Mouse (Mus musculus): ENCODE data around the gene Wwc1. TPM values are rescaled to one million over a fixed set of nuclear protein-coding genes. Genes with fewer than 3 reads are reported as not detected.

Wwc1 gene
- polyA plus RNA-seq, 1 experiment from 2014 or later = 8.5 TPM

DNA sequence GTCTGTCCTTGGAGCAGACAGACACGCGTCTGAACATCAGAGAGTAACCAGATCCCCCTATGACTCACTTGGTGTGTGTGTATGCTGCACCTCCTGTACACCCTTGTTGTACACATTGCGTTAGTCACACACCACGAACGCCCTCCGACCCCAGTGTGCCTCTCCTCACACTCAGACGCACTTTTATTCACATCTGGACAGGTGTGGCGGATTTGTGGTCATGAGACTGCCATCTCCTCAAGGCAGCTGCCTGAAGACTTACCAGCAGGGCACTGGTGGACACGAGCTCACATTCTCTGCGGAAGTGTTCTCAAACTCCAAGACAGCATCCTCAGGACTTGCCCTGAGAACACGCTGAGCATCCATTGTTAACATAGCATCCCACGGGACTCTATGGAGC, 17.7 kb upstream of the Wwc1 start:
- no peak overlapping the region for H3K9ac ChIP-seq (ENCODE audit: low read length)
- ATAC-seq (ENCODE audit: low FRiP score) = no peak
- no peak overlapping the region for H3K27ac ChIP-seq (ENCODE audit: low read depth, low read length)
- H3K27me3 ChIP-seq (ENCODE audit: control insufficient read depth, insufficient read depth, low read length) = no peaks in the 10 kb centered on the region
- WGBS = 83% methylated on average over 12 of the region's 12 CpGs
- H3K4me2 ChIP-seq = no peak overlapping the region
- H3K9me3 ChIP-seq (ENCODE audit: control insufficient read depth, low read length) = no peaks in the 10 kb centered on the region
- H3K4me3 ChIP-seq (ENCODE audit: low read depth, low read length) = no peak overlapping the region
- no peak for DNase-seq (ENCODE audit: low spot score, missing footprints)
- H3K36me3 ChIP-seq (ENCODE audit: control insufficient read depth, insufficient read depth, low read length) = no peaks in the 10 kb centered on the region
- H3K4me1 ChIP-seq (ENCODE audit: control insufficient read depth, insufficient read depth, low read length) = peaks cover 19% of the 10 kb centered on the region

DNA sequence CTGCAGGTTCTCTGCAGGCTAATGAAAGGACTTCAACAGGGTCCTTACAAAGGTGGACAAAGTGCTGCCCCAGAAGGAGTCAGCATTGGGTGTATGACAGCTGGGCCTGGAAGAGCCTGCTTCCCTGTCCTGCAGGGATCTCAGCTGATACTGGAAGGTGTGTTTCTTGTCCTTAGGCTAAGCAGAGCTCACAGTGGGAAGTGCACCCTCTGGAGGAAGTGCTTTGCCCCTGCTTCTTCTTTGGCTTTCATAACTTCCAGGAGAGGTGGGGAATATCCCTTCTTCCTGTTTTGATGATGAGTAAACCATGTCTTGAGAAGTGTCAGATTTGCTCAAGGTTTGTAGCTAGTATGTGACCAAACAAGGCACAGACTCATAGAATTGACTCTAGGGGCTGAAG, 15.0 kb upstream of the Wwc1 start:
- Histone ChIP-seq H3K9ac (ENCODE audit: low read length) (no peak overlapping the region), H3K4me1 (ENCODE audit: control insufficient read depth, insufficient read depth, low read length) (peaks cover 6% of the 10 kb centered on the region), H3K27ac (ENCODE audit: low read depth, low read length) (no peak overlapping the region), H3K27me3 (ENCODE audit: control insufficient read depth, insufficient read depth, low read length) (no peaks in the 10 kb centered on the region), H3K4me3 (ENCODE audit: low read depth, low read length) (no peak overlapping the region), H3K36me3 (ENCODE audit: control insufficient read depth, insufficient read depth, low read length) (no peaks in the 10 kb centered on the region), H3K9me3 (ENCODE audit: control insufficient read depth, low read length) (no peaks in the 10 kb centered on the region), H3K4me2 (no peak overlapping the region)
- DNase-seq (ENCODE audit: low spot score, missing footprints) (no peak), ATAC-seq (ENCODE audit: low FRiP score) (no peak)

DNA sequence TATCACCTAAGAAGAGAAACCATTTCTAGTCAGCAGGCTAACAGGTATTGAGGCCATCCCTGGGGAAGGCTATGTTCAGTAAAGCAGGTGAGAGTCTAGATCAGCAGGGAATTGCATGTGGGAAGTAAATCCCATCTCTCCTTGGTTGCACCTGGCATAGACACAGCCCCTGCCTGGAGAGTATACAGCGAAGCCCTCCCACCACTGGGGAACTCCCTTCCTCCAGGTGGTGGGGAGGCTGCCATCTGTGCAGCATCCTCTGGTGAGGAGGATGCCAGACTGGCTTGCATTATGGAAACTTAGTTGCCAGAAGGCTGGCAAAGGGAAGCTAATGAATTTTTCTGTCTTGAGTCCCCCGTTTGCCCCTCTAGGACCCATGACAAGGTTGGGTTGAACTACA, 11.5 kb upstream of the Wwc1 start:
- H3K9me3 ChIP-seq (ENCODE audit: control insufficient read depth, low read length) = no peaks in the 10 kb centered on the region
- H3K4me1 ChIP-seq (ENCODE audit: control insufficient read depth, insufficient read depth, low read length) = no peaks in the 10 kb centered on the region
- ATAC-seq (ENCODE audit: low FRiP score) (no peak), DNase-seq (ENCODE audit: low spot score, missing footprints) (no peak)
- H3K9ac ChIP-seq (ENCODE audit: low read length) = no peak overlapping the region
- WGBS = 85% methylated on average over 2 of the region's 2 CpGs
- H3K4me2 ChIP-seq = no peak overlapping the region
- H3K36me3 ChIP-seq (ENCODE audit: control insufficient read depth, insufficient read depth, low read length) = no peaks in the 10 kb centered on the region
- H3K27me3 ChIP-seq (ENCODE audit: control insufficient read depth, insufficient read depth, low read length) = no peaks in the 10 kb centered on the region
- H3K4me3 ChIP-seq (ENCODE audit: low read depth, low read length) = no peak overlapping the region
- no peak overlapping the region for H3K27ac ChIP-seq (ENCODE audit: low read depth, low read length)

DNA sequence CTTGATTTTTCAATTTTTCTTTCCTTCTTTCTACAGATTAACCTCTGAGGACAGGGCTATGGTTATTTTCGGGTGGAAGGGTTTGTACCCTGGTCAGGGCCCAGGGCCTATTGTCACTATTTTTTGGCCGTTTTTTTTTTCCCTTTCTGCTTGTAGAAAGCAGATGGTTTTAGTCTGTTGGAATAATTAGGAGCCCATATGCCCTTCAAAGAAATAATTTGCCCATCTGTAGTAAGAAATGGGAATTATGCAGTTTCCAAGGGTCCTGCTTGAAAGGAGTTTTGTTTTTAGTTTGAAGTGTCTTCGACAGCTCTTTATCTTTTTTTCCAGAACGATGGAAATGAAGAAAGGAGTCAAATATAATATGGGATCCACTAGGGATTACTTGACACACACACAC, 9.6 kb upstream of the Wwc1 start:
- Histone ChIP-seq H3K9me3 (ENCODE audit: control insufficient read depth, low read length) (no peaks in the 10 kb centered on the region), H3K36me3 (ENCODE audit: control insufficient read depth, insufficient read depth, low read length) (no peaks in the 10 kb centered on the region), H3K4me1 (ENCODE audit: control insufficient read depth, insufficient read depth, low read length) (no peaks in the 10 kb centered on the region), H3K4me2 (no peak overlapping the region), H3K27me3 (ENCODE audit: control insufficient read depth, insufficient read depth, low read length) (no peaks in the 10 kb centered on the region), H3K27ac (ENCODE audit: low read depth, low read length) (no peak overlapping the region), H3K4me3 (ENCODE audit: low read depth, low read length) (no peak overlapping the region), H3K9ac (ENCODE audit: low read length) (no peak overlapping the region)
- ATAC-seq (ENCODE audit: low FRiP score) (no peak), DNase-seq (ENCODE audit: low spot score, missing footprints) (peak; percentile 23)
- WGBS = 68% methylated on average over 4 of the region's 4 CpGs

DNA sequence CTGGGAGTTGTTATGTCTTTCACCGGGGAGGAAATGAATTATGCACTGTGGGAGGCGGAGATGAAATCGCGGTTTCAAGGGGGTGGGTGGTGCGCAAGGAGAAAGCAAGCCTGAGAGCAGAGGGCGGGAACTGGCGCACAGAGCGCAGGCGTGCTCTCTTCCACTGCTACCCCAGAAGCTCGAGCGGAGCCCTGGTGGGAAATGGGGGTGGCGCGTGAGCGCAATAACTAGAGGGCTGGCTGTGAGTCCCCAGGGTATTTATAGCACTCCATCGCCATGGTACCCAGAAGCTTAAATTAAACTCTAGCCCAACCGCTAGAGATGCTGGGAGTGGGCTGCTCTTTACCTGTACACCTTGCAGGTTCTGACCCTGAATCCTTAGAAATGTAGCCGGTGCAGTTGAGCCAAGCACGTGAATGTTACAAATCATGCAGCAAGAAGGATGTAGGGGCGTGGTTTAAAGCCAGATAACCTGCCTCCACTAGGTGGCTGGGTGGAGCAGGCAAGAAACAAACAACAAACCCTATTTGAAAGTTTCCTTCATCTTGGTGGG, 5.6 kb upstream of the Wwc1 start:
- H3K4me2 ChIP-seq = peak overlapping the region; percentile 32
- H3K27me3 ChIP-seq (ENCODE audit: control insufficient read depth, insufficient read depth, low read length) = no peaks in the 10 kb centered on the region
- peak overlapping the region; percentile 2; the same call in 1 of the 2 replicates for H3K4me3 ChIP-seq (ENCODE audit: low read depth, low read length)
- no peaks in the 10 kb centered on the region for H3K4me1 ChIP-seq (ENCODE audit: control insufficient read depth, insufficient read depth, low read length)
- ATAC-seq (ENCODE audit: low FRiP score) = peak; percentile 65; the same call in 1 of the 2 replicates
- H3K36me3 ChIP-seq (ENCODE audit: control insufficient read depth, insufficient read depth, low read length) = no peaks in the 10 kb centered on the region
- H3K27ac ChIP-seq (ENCODE audit: low read depth, low read length) = no peak overlapping the region
- 2% methylated on average over 19 of the region's 19 CpGs for WGBS
- no peaks in the 10 kb centered on the region for H3K9me3 ChIP-seq (ENCODE audit: control insufficient read depth, low read length)
- H3K9ac ChIP-seq (ENCODE audit: low read length) = 0 out of 2 replicates have a peak overlapping the region, but pooled peaks have one; percentile 17
- DNase-seq (ENCODE audit: low spot score, missing footprints) = peak; percentile 90

DNA sequence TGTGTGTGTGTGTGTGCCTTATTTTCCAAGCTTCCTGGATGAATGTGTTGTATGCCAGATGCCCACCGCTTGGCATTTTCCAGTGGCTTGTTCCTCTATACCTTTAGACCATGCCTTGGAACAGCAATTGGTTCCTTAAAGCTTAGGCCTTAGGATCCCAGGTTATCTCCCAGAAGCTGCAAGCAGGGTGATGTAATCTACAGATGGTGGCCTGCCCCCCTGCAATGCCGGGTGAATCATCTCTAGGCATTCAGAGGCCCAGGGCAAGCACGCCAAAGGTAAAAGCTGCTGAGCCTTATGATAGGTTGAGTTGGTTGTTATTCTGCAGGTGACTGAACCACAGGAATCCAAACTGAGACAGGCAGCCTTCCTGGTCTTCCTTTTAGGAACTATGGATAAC, 2.4 kb upstream of the Wwc1 start:
- H3K4me2 ChIP-seq = no peak overlapping the region
- no peaks in the 10 kb centered on the region for H3K36me3 ChIP-seq (ENCODE audit: control insufficient read depth, insufficient read depth, low read length)
- DNase-seq (ENCODE audit: low spot score, missing footprints) (no peak), ATAC-seq (ENCODE audit: low FRiP score) (no peak)
- H3K27me3 ChIP-seq (ENCODE audit: control insufficient read depth, insufficient read depth, low read length) = peaks cover 6% of the 10 kb centered on the region
- H3K4me1 ChIP-seq (ENCODE audit: control insufficient read depth, insufficient read depth, low read length) = peaks cover 12% of the 10 kb centered on the region
- no peaks in the 10 kb centered on the region for H3K9me3 ChIP-seq (ENCODE audit: control insufficient read depth, low read length)
- H3K9ac ChIP-seq (ENCODE audit: low read length) = no peak overlapping the region
- H3K27ac ChIP-seq (ENCODE audit: low read depth, low read length) = no peak overlapping the region
- 88% methylated on average over 3 of the region's 3 CpGs for WGBS
- no peak overlapping the region for H3K4me3 ChIP-seq (ENCODE audit: low read depth, low read length)

DNA sequence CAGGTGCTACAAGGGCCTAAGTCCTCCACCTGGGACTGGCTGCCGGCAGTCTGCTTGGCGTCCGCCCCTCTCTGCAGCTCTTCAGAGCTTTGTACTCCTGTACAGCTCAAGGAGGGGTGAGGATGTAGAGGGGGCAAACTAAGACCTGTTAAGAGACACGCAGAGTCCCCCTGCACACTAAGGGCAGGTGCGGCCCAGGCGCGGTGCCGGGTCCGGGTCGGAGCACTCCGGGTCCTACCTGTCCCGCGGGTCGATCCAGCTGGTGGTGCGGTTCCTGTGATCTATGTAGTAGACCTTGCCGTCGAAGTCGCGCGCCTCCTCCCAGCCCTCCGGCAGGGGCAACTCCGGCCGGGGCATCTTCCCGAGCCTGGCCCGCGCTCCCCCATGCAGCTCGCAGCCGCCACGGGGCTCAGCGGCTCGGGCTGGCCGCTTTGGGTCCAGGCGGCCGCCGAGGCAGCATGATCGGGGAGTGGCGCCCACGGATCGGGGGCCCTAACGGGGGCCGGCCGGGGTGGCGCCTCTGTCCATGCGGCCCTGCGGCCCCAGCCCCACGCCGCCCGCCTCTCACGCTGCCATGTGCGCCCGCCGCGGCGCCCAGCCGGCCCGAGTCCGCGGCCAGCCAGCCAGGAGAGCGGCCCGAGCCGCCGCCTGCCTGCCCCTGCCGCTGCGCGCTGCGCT, 455 bp downstream of the Wwc1 start:
- H3K9ac ChIP-seq (ENCODE audit: low read length) = peak overlapping the region; percentile 89
- peak; percentile 68 for ATAC-seq (ENCODE audit: low FRiP score)
- H3K4me1 ChIP-seq (ENCODE audit: control insufficient read depth, insufficient read depth, low read length) = peaks cover 26% of the 10 kb centered on the region
- H3K9me3 ChIP-seq (ENCODE audit: control insufficient read depth, low read length) = no peaks in the 10 kb centered on the region
- peak; percentile 94 for DNase-seq (ENCODE audit: low spot score, missing footprints)
- under 1% methylated on average over 40 of the region's 66 CpGs for WGBS
- no peaks in the 10 kb centered on the region for H3K36me3 ChIP-seq (ENCODE audit: control insufficient read depth, insufficient read depth, low read length)
- H3K27ac ChIP-seq (ENCODE audit: low read depth, low read length) = no peak overlapping the region
- peaks cover 8% of the 10 kb centered on the region for H3K27me3 ChIP-seq (ENCODE audit: control insufficient read depth, insufficient read depth, low read length)
- peak overlapping the region; percentile 86 for H3K4me3 ChIP-seq (ENCODE audit: low read depth, low read length)
- peak overlapping the region; percentile 65 for H3K4me2 ChIP-seq

DNA sequence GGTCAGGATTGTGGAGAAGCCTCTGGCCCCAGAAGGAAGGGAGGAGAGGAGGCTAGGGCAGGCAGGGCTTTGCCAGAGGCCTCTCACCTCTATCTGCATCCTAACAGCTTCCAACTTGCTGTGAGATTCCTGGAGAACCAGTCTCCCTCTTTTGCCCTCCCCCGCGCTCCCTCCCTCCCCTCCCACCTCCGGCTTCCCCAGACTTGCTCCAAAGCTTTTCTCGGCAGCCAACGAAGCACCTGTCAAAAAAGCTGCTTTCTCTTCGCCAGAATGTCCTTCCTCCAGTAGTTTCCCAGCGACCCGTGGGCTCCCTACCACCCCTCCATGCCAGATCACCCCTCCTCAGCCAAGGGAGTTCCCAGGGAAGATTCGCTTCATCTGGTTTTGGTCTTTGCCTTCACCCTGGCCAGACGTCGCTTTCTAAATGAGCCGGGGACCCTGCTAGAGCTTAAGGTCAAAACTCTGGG, 1.0 kb downstream of the Wwc1 start:
- Histone ChIP-seq H3K36me3 (ENCODE audit: control insufficient read depth, insufficient read depth, low read length) (no peaks in the 10 kb centered on the region), H3K9me3 (ENCODE audit: control insufficient read depth, low read length) (no peaks in the 10 kb centered on the region), H3K27ac (ENCODE audit: low read depth, low read length) (no peak overlapping the region), H3K27me3 (ENCODE audit: control insufficient read depth, insufficient read depth, low read length) (peaks cover 8% of the 10 kb centered on the region), H3K4me2 (peak overlapping the region; percentile 65), H3K9ac (ENCODE audit: low read length) (peak overlapping the region; percentile 89), H3K4me3 (ENCODE audit: low read depth, low read length) (peak overlapping the region; percentile 86), H3K4me1 (ENCODE audit: control insufficient read depth, insufficient read depth, low read length) (peaks cover 27% of the 10 kb centered on the region)
- WGBS = 2% methylated on average over 12 of the region's 12 CpGs
- DNase-seq (ENCODE audit: low spot score, missing footprints) = no peak
- peak; percentile 3; the same call in 1 of the 2 replicates for ATAC-seq (ENCODE audit: low FRiP score)

DNA sequence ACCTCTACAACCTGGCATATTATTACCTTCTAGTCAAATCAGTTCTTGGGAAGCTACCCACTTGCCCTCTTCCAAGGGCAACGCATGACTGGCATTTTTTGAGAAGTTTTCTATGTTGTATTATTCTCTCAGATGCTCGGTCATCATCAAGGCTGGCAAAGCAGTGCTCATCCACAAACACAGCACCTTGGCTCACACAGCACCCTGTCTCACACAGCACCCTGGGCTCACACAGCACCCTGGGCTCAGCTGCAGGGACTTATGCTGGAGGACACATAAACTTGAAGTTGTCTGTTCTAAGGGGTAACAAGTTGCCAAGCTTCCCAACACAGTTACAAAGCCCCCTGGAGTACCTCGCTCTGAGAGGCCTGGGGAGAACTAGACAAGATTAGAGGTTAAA, 2.5 kb downstream of the Wwc1 start:
- Histone ChIP-seq H3K9me3 (ENCODE audit: control insufficient read depth, low read length) (no peaks in the 10 kb centered on the region), H3K36me3 (ENCODE audit: control insufficient read depth, insufficient read depth, low read length) (no peaks in the 10 kb centered on the region), H3K4me1 (ENCODE audit: control insufficient read depth, insufficient read depth, low read length) (peaks cover 41% of the 10 kb centered on the region), H3K4me2 (peak overlapping the region; percentile 5; the same call in 1 of the 2 replicates), H3K4me3 (ENCODE audit: low read depth, low read length) (no peak overlapping the region), H3K27me3 (ENCODE audit: control insufficient read depth, insufficient read depth, low read length) (peaks cover 8% of the 10 kb centered on the region), H3K9ac (ENCODE audit: low read length) (no peak overlapping the region), H3K27ac (ENCODE audit: low read depth, low read length) (no peak overlapping the region)
- DNase-seq (ENCODE audit: low spot score, missing footprints) = peak; percentile 77
- WGBS = 70% methylated on average over 3 of the region's 3 CpGs
- ATAC-seq (ENCODE audit: low FRiP score) = no peak

Measured in midbrain, embryonic 11.5 days (tissue).